Mouse (Mus musculus): ENCODE measurements around the gene Tmem126b.

Gene Tmem126b

GRCm38 (mm10) chr7:90426020-90427001, 49.5 kb downstream of the Tmem126b start, which contains the start of gene Ccdc89:
Ccdc89 (plus strand) TSS chr7:90426577.
- DNase-seq (ENCODE audit: low read depth, low spot score): peak; percentile 69

Measured in CD4-positive, CD25-positive, alpha-beta regulatory T cell, adult 2 months (primary cell).